Mouse (Mus musculus) forebrain, embryonic 11.5 days (tissue): ENCODE measurements around the gene Cchcr1. TPM values are rescaled to one million over a fixed set of nuclear protein-coding genes. Genes with fewer than 3 reads are reported as not detected.

Source experiments
- ATAC-seq: fragments of 200-750 bp; cut with Nextera tagmentation; replicated peaks from 2 replicates; pipeline ENCODE4 v1.8.0; 2017; ENCODE audit warnings: moderate TSS enrichment; ENCODE audit not compliant: low FRiP score
- DNase-seq: peaks from one replicate; pipeline ENCODE4 v3.0.0-alpha.2; 2017; ENCODE audit warnings: low spot score
- H3K27ac ChIP-seq: fragments of 300-500 bp; sonication (generic); 2 replicates; pipeline ENCODE4 v1.5.1; 2014; ENCODE audit warnings: low read depth, low read length
- H3K27me3 ChIP-seq: fragments of 300-500 bp; sonication (generic); 2 replicates; pipeline ENCODE4 v1.6.1; 2014; ENCODE audit warnings: mild to moderate bottlenecking, low read length, mixed read lengths; ENCODE audit not compliant: control insufficient read depth, insufficient read depth
- H3K36me3 ChIP-seq: fragments of 300-500 bp; sonication (generic); 2 replicates; pipeline ENCODE4 v1.6.1; 2014; ENCODE audit warnings: mild to moderate bottlenecking, low read length, moderate library complexity, mixed read lengths; ENCODE audit not compliant: control insufficient read depth, insufficient read depth
- H3K4me1 ChIP-seq: fragments of 300-500 bp; sonication (generic); replicated peaks from 2 replicates; pipeline ENCODE4 v1.6.1; 2014; ENCODE audit warnings: low read length, mixed read lengths; ENCODE audit not compliant: control insufficient read depth, insufficient read depth
- H3K4me2 ChIP-seq: fragments of 300-500 bp; sonication (generic); 2 replicates; pipeline ENCODE4 v1.6.1; 2014; ENCODE audit warnings: low read depth, mild to moderate bottlenecking, low read length, moderate library complexity, mixed read lengths; ENCODE audit not compliant: severe bottlenecking
- H3K4me3 ChIP-seq: fragments of 300-500 bp; sonication (generic); 2 replicates; pipeline ENCODE4 v1.5.1; 2014; ENCODE audit warnings: low read depth, low read length
- H3K9ac ChIP-seq: fragments of 300-500 bp; sonication (generic); 2 replicates; pipeline ENCODE4 v1.6.1; 2014; ENCODE audit warnings: low read length
- H3K9me3 ChIP-seq: fragments of 300-500 bp; sonication (generic); 2 replicates; pipeline ENCODE4 v1.6.1; 2016; ENCODE audit warnings: low read length, mixed read lengths; ENCODE audit not compliant: control insufficient read depth
- WGBS: fragments of 180-500 bp; shearing (Covaris S2); extraction: QIAGEN DNeasy Blood & Tissue Kit; methylation state at CpG from one replicate; pipeline ENCODE4 v1.1.7; 2014; 5-methylcytosine and 5-hydroxymethylcytosine counted together
- polyA plus RNA-seq: library from polyadenylated mRNA; unstranded; fragments of >200 nt; fragmentation: Nextera tagmentation; extraction: Ambion mirVana; gene quantifications from 2 replicates; pipeline ENCODE4 v1.2.1, GENCODE M21; 2014

Cchcr1 gene
- polyA plus RNA-seq, 1 experiment from 2014 or later = 18.2 TPM

GRCm38 (mm10) chr17:35497124-35497523 is 19.8 kb upstream of the Cchcr1 start:
- H3K4me1 ChIP-seq = no peaks in the 10 kb centered on the region
- H3K9me3 ChIP-seq = no peaks in the 10 kb centered on the region
- no peak overlapping the region for H3K9ac ChIP-seq
- no peak overlapping the region for H3K27ac ChIP-seq
- H3K4me3 ChIP-seq = no peak overlapping the region
- no peaks in the 10 kb centered on the region for H3K36me3 ChIP-seq
- no peak for DNase-seq
- H3K4me2 ChIP-seq = no peak overlapping the region
- ATAC-seq = no peak
- WGBS = 93% methylated on average over 7 of the region's 7 CpGs
- H3K27me3 ChIP-seq = no peaks in the 10 kb centered on the region

- H3K4me2 ChIP-seq = no peak overlapping the region
- no peak overlapping the region for H3K27ac ChIP-seq
- H3K4me1 ChIP-seq = no peaks in the 10 kb centered on the region; the same call in 1 of the 2 replicates
- ATAC-seq = no peak
- WGBS = 2% methylated on average over 6 of the region's 6 CpGs
- peaks cover 19% of the 10 kb centered on the region for H3K27me3 ChIP-seq
- H3K4me3 ChIP-seq = no peak overlapping the region
- no peaks in the 10 kb centered on the region for H3K9me3 ChIP-seq
- no peak for DNase-seq
- H3K36me3 ChIP-seq = no peaks in the 10 kb centered on the region
- no peak overlapping the region for H3K9ac ChIP-seq
These were observed 14.7 kb upstream of the Cchcr1 start for GRCm38 (mm10) chr17:35502226-35502625.

- Histone ChIP-seq H3K9me3 (no peaks in the 10 kb centered on the region), H3K27ac (no peak overlapping the region), H3K27me3 (peaks cover 23% of the 10 kb centered on the region), H3K4me2 (no peak overlapping the region), H3K4me1 (no peaks in the 10 kb centered on the region; the same call in 1 of the 2 replicates), H3K4me3 (no peak overlapping the region), H3K36me3 (no peaks in the 10 kb centered on the region), H3K9ac (no peak overlapping the region)
- no peak for ATAC-seq
- DNase-seq = no peak
- WGBS = 35% methylated on average over 5 of the region's 5 CpGs
These were observed 14.1 kb upstream of the Cchcr1 start for GRCm38 (mm10) chr17:35502762-35503161.

- no peaks in the 10 kb centered on the region; the same call in 1 of the 2 replicates for H3K4me1 ChIP-seq
- H3K4me3 ChIP-seq = no peak overlapping the region
- no peak for ATAC-seq
- peaks cover 24% of the 10 kb centered on the region for H3K27me3 ChIP-seq
- no peak overlapping the region for H3K9ac ChIP-seq
- no peak overlapping the region for H3K27ac ChIP-seq
- H3K4me2 ChIP-seq = no peak overlapping the region
- H3K36me3 ChIP-seq = no peaks in the 10 kb centered on the region
- no peak for DNase-seq
- 20% methylated on average over 5 of the region's 5 CpGs for WGBS
- H3K9me3 ChIP-seq = no peaks in the 10 kb centered on the region
These were observed 13.1 kb upstream of the Cchcr1 start for GRCm38 (mm10) chr17:35503849-35504248.

- H3K4me1 ChIP-seq = no peaks in the 10 kb centered on the region; the same call in 1 of the 2 replicates
- ATAC-seq = no peak
- 15% methylated on average over 8 of the region's 8 CpGs for WGBS
- DNase-seq = no peak
- no peaks in the 10 kb centered on the region for H3K36me3 ChIP-seq
- H3K4me3 ChIP-seq = no peak overlapping the region
- H3K27me3 ChIP-seq = peaks cover 25% of the 10 kb centered on the region
- no peaks in the 10 kb centered on the region for H3K9me3 ChIP-seq
- H3K4me2 ChIP-seq = no peak overlapping the region
- H3K9ac ChIP-seq = no peak overlapping the region
- no peak overlapping the region for H3K27ac ChIP-seq
These were observed 12.0 kb upstream of the Cchcr1 start for GRCm38 (mm10) chr17:35504628-35505481.

GRCm38 (mm10) chr17:35505776-35506175 is 11.1 kb upstream of the Cchcr1 start, which contains the start of gene Pou5f1:
Gene Pou5f1, plus strand, starts transcription at chr17:35506018.
- DNase-seq (no peak), ATAC-seq (no peak)
- Histone ChIP-seq H3K4me3 (no peak within 1 kb of the TSS), H3K36me3 (no peaks in the 10 kb centered on the region), H3K4me1 (no peaks in the 10 kb centered on the region; the same call in 1 of the 2 replicates), H3K9me3 (no peaks in the 10 kb centered on the region), H3K4me2 (no peak within 1 kb of the TSS), H3K27ac (no peak within 1 kb of the TSS), H3K9ac (no peak within 1 kb of the TSS), H3K27me3 (peaks cover 25% of the 10 kb centered on the region)
- 22% methylated on average over 12 of the region's 13 CpGs for WGBS

GRCm38 (mm10) chr17:35506881-35507280 is 10.0 kb upstream of the Cchcr1 start:
- no peak overlapping the region for H3K27ac ChIP-seq
- no peak overlapping the region for H3K4me2 ChIP-seq
- peaks cover 25% of the 10 kb centered on the region for H3K27me3 ChIP-seq
- H3K9me3 ChIP-seq = no peaks in the 10 kb centered on the region
- DNase-seq (no peak), ATAC-seq (no peak)
- H3K36me3 ChIP-seq = no peaks in the 10 kb centered on the region
- no peaks in the 10 kb centered on the region; the same call in 1 of the 2 replicates for H3K4me1 ChIP-seq
- no peak overlapping the region for H3K4me3 ChIP-seq
- 7% methylated on average over 10 of the region's 10 CpGs for WGBS
- H3K9ac ChIP-seq = no peak overlapping the region

GRCm38 (mm10) chr17:35507556-35508260 is 9.2 kb upstream of the Cchcr1 start:
- Histone ChIP-seq H3K9me3 (no peaks in the 10 kb centered on the region), H3K27me3 (peaks cover 25% of the 10 kb centered on the region), H3K4me1 (no peaks in the 10 kb centered on the region; the same call in 1 of the 2 replicates), H3K36me3 (no peaks in the 10 kb centered on the region), H3K9ac (no peak overlapping the region), H3K27ac (no peak overlapping the region), H3K4me3 (no peak overlapping the region), H3K4me2 (no peak overlapping the region)
- DNase-seq (no peak), ATAC-seq (no peak)
- 17% methylated on average over 13 of the region's 13 CpGs for WGBS
